24 mouse cellular contexts compared by ENCODE assay signal in the genomic region with DNA sequence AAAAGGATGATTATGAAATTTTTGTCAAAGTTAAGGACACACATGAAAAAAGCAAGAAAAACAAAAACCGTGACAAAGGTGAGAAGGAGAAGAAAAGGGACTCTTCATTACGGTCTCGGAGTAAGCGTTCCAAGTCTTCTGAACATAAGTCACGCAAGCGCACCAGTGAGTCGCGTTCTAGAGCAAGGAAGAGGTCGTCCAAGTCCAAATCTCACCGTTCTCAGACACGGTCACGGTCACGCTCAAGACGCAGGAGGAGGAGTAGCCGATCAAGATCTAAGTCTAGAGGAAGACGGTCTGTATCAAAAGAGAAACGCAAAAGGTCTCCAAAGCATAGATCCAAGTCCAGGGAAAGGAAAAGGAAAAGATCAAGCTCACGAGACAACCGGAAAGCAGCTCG. TPM values are rescaled to one million over a fixed set of nuclear protein-coding genes. Genes with fewer than 3 reads are reported as not detected.
A peak's percentile ranks its signal among the peaks of the same experiment; 100 is the strongest.
DNase-seq lines count a peak whose midpoint lies in the region; TF ChIP-seq lines count a peak whose summit lies in the region.
"Had no signal": no experiment of that assay in that cellular context is flagged by ENCODE, and none has a peak within 500 bp of the region (broad histone marks: within the 10 kb centered on the region; RNA-seq: fewer than 3 reads in every experiment).

No protein-coding gene starts in this region.

- TF ChIP-seq EP300 in ES-Bruce4 (IDR thresholded peaks at IDR 0.05; ENCODE audit: insufficient read depth, low read depth, low read length): no peak

- H3K4me1 ChIP-seq in testis, adult 2 months (ENCODE audit: control insufficient read depth, insufficient read depth, low read length): no peaks in the 10 kb centered on the region
- no peaks in the 10 kb centered on the region for H3K4me1 ChIP-seq in ES-Bruce4 (ENCODE audit: control insufficient read depth, insufficient read depth, low read length)
- no peaks in the 10 kb centered on the region; the same call in 1 of the 2 replicates for H3K4me1 ChIP-seq in cerebellum, adult 2 months (ENCODE audit: control insufficient read depth, insufficient read depth, low read length)
- H3K4me1 ChIP-seq: embryonic facial prominence, embryonic 12.5 days; heart, embryonic 12.5 days; hindbrain, embryonic 10.5 days had no signal

- H3K79me2 ChIP-seq in myocyte (ENCODE audit: control insufficient read depth, insufficient read depth): peaks cover 78% of the 10 kb centered on the region

- H3ac ChIP-seq in myocyte (ENCODE audit: control insufficient read depth, insufficient read length): no peak overlapping the region

- no peak overlapping the region for H3K27ac ChIP-seq in testis, adult 2 months (ENCODE audit: control insufficient read depth, insufficient read depth, low read depth, low read length)
- no peak overlapping the region for H3K27ac ChIP-seq in ES-Bruce4 (ENCODE audit: insufficient read depth, low read length)
- no peak overlapping the region for H3K27ac ChIP-seq in cerebellum, adult 2 months (ENCODE audit: insufficient read depth, low read length)
- H3K27ac ChIP-seq: embryonic facial prominence, embryonic 12.5 days; embryonic facial prominence, embryonic 15.5 days; forebrain, embryonic 15.5 days; heart, embryonic 15.5 days; hindbrain, embryonic 10.5 days; hindbrain, embryonic 14.5 days; hindbrain, postnatal 0 days had no signal

- peak overlapping the region; percentile 84 for H3K4me3 ChIP-seq in testis, adult 2 months (ENCODE audit: control insufficient read depth, low read depth, low read length)
- H3K4me3 ChIP-seq in ES-Bruce4 (ENCODE audit: low read depth, low read length) (peak overlapping the region; percentile 12; the same call in 1 of the 2 replicates), myocyte (no peak overlapping the region)
- H3K4me3 ChIP-seq in cerebellum, adult 2 months (replicated peaks; ENCODE audit: insufficient read depth, low read depth, low read length): no peak overlapping the region
- H3K4me3 ChIP-seq: embryonic facial prominence, embryonic 12.5 days; embryonic facial prominence, embryonic 15.5 days; forebrain, embryonic 15.5 days; heart, embryonic 12.5 days; heart, embryonic 15.5 days; hindbrain, embryonic 10.5 days had no signal

- no peak for TF ChIP-seq CTCF in testis, adult 2 months (IDR thresholded peaks at IDR 0.05; ENCODE audit: control insufficient read depth, insufficient read depth, insufficient replicate concordance, low read depth, low read length)
- no peak for TF ChIP-seq CTCF in ES-Bruce4 (IDR thresholded peaks at IDR 0.05; ENCODE audit: low read depth, low read length)
- no peak for TF ChIP-seq CTCF in cerebellum, adult 2 months (IDR thresholded peaks at IDR 0.05; ENCODE audit: borderline replicate concordance, insufficient read depth, low read depth, low read length)

- no peak for TF ChIP-seq POLR2A in testis, adult 2 months (IDR thresholded peaks at IDR 0.05; ENCODE audit: control insufficient read depth, low read depth, low read length)
- no peak for TF ChIP-seq POLR2A in ES-Bruce4 (IDR thresholded peaks at IDR 0.05; ENCODE audit: insufficient read depth, low read length)
- no peak for TF ChIP-seq POLR2A in myocyte (IDR thresholded peaks at IDR 0.05; ENCODE audit: insufficient read length, low read depth)
- TF ChIP-seq POLR2A in cerebellum, adult 2 months (IDR thresholded peaks at IDR 0.05; ENCODE audit: borderline replicate concordance, insufficient read depth, low read length): no peak

- no peaks in the 10 kb centered on the region for H3K27me3 ChIP-seq in testis, adult 2 months (ENCODE audit: control insufficient read depth, insufficient read depth, low read length)
- H3K27me3 ChIP-seq in ES-Bruce4 (ENCODE audit: control insufficient read depth, insufficient read depth, low read length, poor library complexity, severe bottlenecking) (no peaks in the 10 kb centered on the region), myocyte (ENCODE audit: control insufficient read depth, insufficient read depth, insufficient read length) (no peaks in the 10 kb centered on the region)
- H3K27me3 ChIP-seq in cerebellum, adult 2 months (ENCODE audit: control insufficient read depth, insufficient read depth, low read length): no peaks in the 10 kb centered on the region
- H3K27me3 ChIP-seq: embryonic facial prominence, embryonic 12.5 days; embryonic facial prominence, embryonic 15.5 days; forebrain, embryonic 15.5 days; heart, embryonic 12.5 days; heart, embryonic 15.5 days; Patski had no signal

- 96% methylated on average over 20 of the region's 20 CpGs for WGBS in cerebellum, adult 2 months

- DNase-seq in testis, postnatal 10 days (ENCODE audit: low spot score): no peak
- DNase-seq in layer of hippocampus, adult 9-10 months (ENCODE audit: low spot score): no peak
- DNase-seq in cerebellum, adult 2 months: no peak
- DNase-seq: adrenal gland, postnatal 10 days; adrenal gland, postnatal 36 days; cerebellum, adult 18-20 months; cerebellum, adult 9-11 months; cerebellum, postnatal 25 days; gastrocnemius, postnatal 25 days; heart, adult 18-20 months; heart, postnatal 10 days; heart, postnatal 36 days had no signal

- H3K4me2 ChIP-seq in myocyte (ENCODE audit: low read depth): no peak overlapping the region
- H3K4me2 ChIP-seq: embryonic facial prominence, embryonic 12.5 days; embryonic facial prominence, embryonic 15.5 days; forebrain, embryonic 15.5 days; heart, embryonic 12.5 days; heart, embryonic 15.5 days; hindbrain, embryonic 14.5 days had no signal

- H3K9me3 ChIP-seq in ES-Bruce4 (replicated peaks; ENCODE audit: control insufficient read depth, insufficient read depth, low read length, poor library complexity, severe bottlenecking): no peaks in the 10 kb centered on the region
- H3K9me3 ChIP-seq: embryonic facial prominence, embryonic 12.5 days; forebrain, embryonic 15.5 days; heart, embryonic 12.5 days; heart, embryonic 15.5 days; hindbrain, embryonic 10.5 days had no signal

- peaks cover 23% of the 10 kb centered on the region for H3K36me3 ChIP-seq in testis, adult 2 months (ENCODE audit: control insufficient read depth, insufficient read depth, low read length)
- H3K36me3 ChIP-seq in ES-Bruce4 (ENCODE audit: control insufficient read depth, insufficient read depth, low read length, poor library complexity, severe bottlenecking) (peaks cover 94% of the 10 kb centered on the region), myocyte (ENCODE audit: control insufficient read depth, insufficient read depth) (peaks cover 90% of the 10 kb centered on the region)

- H3K9ac ChIP-seq in ES-Bruce4 (ENCODE audit: low read depth, poor library complexity, severe bottlenecking): no peak overlapping the region
- H3K9ac ChIP-seq: embryonic facial prominence, embryonic 12.5 days; embryonic facial prominence, embryonic 15.5 days; forebrain, embryonic 15.5 days; heart, embryonic 12.5 days; heart, embryonic 15.5 days; hindbrain, embryonic 14.5 days had no signal

TF ChIP-seq in myocyte, 11 proteins besides CTCF, POLR2A, EP300 and RAD21:
- peak; percentile 14 for TF ChIP-seq POLR2AphosphoS2 (IDR thresholded peaks at IDR 0.05; ENCODE audit: insufficient read length, low read depth)
- no peak for TF ChIP-seq SRF (IDR thresholded peaks at IDR 0.05; ENCODE audit: control insufficient read depth, insufficient read length, low read depth)

RNA-seq across cellular contexts. Expression of gene Son, which starts 12.5 kb away (rescaled TPM):
- polyA plus RNA-seq in testis, adult 2 months (2012; rRNA removed): 94.4 and 114 TPM in 2 replicates
- 174 and 192 TPM in 2 replicates for polyA plus RNA-seq in ES-Bruce4 (2011; ENCODE audit: insufficient read depth, insufficient read length, low read depth, missing spikeins)
- 48.7 TPM for polyA plus RNA-seq in myocyte (2012; fragmentation: generic; extraction: Trizol)
- 358 and 366 TPM in 2 replicates for polyA plus RNA-seq in cerebellum, adult 2 months (2012; rRNA removed)

RNA-seq across cellular contexts. Expression of gene Gart, which starts 13.0 kb away (rescaled TPM):
- polyA plus RNA-seq in testis, adult 2 months (2012; rRNA removed): 22.5 and 24.1 TPM in 2 replicates
- 283 and 292 TPM in 2 replicates for polyA plus RNA-seq in ES-Bruce4 (2011; ENCODE audit: insufficient read depth, insufficient read length, low read depth, missing spikeins)
- 64.1 TPM for polyA plus RNA-seq in myocyte (2012; fragmentation: generic; extraction: Trizol)
- polyA plus RNA-seq in cerebellum, adult 2 months (2012; rRNA removed): 43.0 and 48.5 TPM in 2 replicates

RNA-seq across cellular contexts. Expression of gene Donson, which starts 28.8 kb away (rescaled TPM):
- polyA plus RNA-seq in testis, adult 2 months (2012; rRNA removed): 45.4 and 45.8 TPM in 2 replicates
- polyA plus RNA-seq in ES-Bruce4 (2011; ENCODE audit: insufficient read depth, insufficient read length, low read depth, missing spikeins): 44.3 and 46.4 TPM in 2 replicates
- 3.5 TPM for polyA plus RNA-seq in myocyte (2012; fragmentation: generic; extraction: Trizol)
- 28.0 and 29.6 TPM in 2 replicates for polyA plus RNA-seq in cerebellum, adult 2 months (2012; rRNA removed)

RNA-seq across cellular contexts. Expression of gene Dnajc28, which starts 41.0 kb away (rescaled TPM):
- 9.0 and 12.5 TPM in 2 replicates for polyA plus RNA-seq in testis, adult 2 months (2012; rRNA removed)
- polyA plus RNA-seq in ES-Bruce4 (2011; ENCODE audit: insufficient read depth, insufficient read length, low read depth, missing spikeins): 2.5 and 4.9 TPM in 2 replicates
- 0.80 TPM for polyA plus RNA-seq in myocyte (2012; fragmentation: generic; extraction: Trizol)
- polyA plus RNA-seq in cerebellum, adult 2 months (2012; rRNA removed): 7.6 and 7.7 TPM in 2 replicates

Comparison
In these comparisons a context has a peak if more than half of its experiments do, and no peak if none do; other contexts are left out.
1. H3K4me3 ChIP-seq: peak in testis, adult 2 months (single experiment) and ES-Bruce4 (single experiment); none in myocyte (single experiment) and cerebellum, adult 2 months (single experiment).